Mouse (Mus musculus): ENCODE measurements around the gene Gm5662. TPM values are rescaled to one million over a fixed set of nuclear protein-coding genes. Genes with fewer than 3 reads are reported as not detected.
"Not testable (repeated sequence)": the region's sequence is repeated elsewhere in the genome, so short reads cannot be mapped to it uniquely, and the experiment has no call there.

Gene Gm5662
- not detected for total RNA-seq (2022)

DNA sequence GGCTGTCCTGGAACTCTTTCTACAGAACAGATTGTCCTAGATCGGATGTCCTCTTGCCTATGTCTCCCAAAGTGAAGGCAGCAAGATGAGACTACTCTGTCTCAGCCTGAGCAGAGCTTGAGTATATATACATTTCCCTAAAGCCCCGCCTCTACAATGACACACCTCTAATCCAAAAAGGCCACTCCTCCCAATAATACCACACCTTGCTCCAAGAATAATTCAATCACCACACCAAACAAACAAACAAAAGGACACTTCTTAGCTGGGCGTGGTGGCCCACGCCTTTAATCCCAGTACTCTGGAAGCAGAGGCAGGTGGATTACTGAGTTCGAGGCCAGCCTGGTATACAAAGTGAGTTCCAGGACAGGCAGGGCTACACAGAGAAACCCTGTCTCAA is at the start of gene Gm5662:
Gene Gm5662, minus strand, starts transcription at position 101 of the 400 bp plus-strand sequence.
- not testable (repeated sequence) for DNase-seq (ENCODE audit: low spot score in 2 of 2)

DNA sequence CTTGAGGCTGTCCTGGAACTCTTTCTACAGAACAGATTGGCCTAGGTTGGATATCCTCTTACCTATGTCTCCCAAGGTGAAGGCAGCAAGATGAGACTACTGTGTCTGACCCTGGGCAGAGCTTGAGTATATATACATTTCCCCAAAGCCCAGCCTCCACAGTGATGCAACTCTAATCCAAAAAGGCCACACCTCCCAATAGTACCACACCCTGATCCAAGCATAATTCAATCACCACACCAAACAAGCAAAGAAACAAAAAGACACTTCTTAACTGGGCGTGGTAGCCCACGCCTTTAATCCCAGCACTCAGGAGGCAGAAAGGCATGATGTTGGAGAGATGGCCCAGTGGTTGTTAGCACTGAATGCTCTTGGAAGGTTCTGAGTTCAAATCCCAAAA is 49.6 kb upstream of the Gm5662 start, which contains the start of gene Gm5039:
Gene Gm5039, minus strand, starts transcription at position 101 of the 400 bp plus-strand sequence.
- DNase-seq (ENCODE audit: low spot score in 2 of 2): not testable (repeated sequence)

DNA sequence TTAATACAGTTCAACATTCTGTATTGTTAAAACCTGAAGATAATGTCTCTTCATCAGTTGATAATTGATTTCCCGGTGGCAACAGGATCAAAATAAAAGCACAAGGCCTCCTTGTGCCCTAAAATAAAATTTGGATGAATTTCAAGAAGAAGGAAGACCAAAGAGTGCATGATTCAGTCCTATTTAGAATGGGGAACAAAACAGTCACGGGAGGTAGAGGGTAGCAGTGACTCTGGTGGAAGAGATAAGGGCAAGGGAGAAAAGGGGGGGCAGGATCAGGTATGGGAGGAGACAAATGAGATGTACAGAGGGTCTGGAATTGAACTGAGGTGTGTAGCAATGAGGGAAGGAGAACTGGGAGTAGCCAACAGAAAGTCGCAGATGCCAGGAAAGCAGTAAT is 40.3 kb upstream of the Gm5662 start:
- DNase-seq (ENCODE audit: low spot score in 2 of 2): no peak

DNA sequence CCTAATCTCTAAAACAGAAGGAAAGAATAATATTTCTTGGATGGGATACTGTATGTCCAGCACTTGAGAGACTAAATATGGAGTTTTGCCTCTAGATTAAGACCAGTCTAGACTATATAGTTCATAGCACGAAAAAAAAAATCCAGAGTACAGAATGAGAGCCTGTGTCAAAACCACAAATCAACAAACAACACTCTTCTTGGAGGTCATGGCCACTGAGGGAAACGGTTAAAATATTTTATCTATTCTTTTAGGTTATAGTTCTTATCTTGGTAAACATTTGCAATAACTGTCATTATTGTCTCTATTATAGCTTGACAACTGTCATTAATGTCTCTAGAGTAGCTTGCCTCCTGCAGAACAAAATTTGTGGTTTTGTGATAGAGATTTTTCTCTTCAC is 22.9 kb upstream of the Gm5662 start:
- DNase-seq (ENCODE audit: low spot score in 2 of 2): not testable (repeated sequence)

DNA sequence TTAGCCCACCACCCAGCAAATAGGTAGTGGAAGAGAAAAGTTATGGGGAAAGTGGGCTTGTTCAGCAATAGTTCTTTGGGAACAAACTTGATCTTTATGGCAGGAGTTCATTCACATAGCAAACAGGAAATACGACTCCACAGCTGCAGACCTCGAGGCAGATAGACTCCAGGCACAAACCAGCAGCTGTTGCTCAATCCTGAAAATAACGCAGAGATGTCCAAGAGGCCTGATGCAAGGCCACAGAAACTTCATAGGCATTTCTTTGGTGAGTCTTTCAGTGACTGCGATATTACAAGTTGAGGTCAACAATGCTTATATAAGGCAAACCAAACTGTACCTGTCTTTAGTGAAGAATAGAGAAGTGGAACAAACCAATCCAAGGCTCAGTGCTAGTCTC is 18.8 kb upstream of the Gm5662 start:
- DNase-seq (ENCODE audit: low spot score in 2 of 2): not testable (repeated sequence)

DNA sequence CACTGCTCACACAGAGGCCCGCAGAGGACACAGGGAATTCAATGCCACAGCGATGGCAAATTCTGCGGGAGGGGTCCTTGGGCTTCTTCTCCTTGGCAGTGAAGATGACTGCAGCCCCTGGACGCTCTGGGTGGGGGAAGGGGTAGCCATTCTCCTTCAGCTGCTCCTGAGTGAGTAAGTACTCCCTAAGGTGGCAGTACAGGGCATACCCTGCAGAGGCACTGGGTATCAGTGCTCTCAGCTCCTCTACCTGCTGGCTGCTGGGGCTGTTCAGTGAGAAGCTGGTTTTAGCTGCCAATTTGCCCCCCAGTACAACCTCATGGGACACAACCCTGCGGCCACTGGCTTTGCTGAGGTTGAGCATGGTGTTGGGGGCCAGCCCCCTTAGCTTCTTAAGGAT is 10.9 kb upstream of the Gm5662 start:
- not testable (repeated sequence) for DNase-seq (ENCODE audit: low spot score in 2 of 2)

DNA sequence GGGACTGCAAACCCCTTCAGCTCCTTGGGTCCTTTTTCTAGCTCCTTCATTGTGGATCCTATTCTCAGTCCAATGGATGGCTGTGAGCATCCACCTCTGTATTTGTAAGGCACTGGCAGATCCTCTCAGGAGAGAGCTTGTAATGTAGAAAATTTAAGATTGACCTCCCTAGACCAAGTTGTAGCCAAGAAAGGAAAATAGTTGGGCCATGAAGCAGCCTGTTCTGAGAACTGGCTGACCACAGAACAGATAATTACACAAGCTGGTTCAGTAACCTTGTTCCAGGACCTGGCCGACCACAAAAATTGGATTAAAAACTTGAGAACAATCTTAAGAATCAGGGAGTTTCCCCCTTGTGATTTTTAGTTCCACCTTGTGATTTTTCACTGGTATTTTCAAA is 17.1 kb downstream of the Gm5662 start:
- no peak for DNase-seq (ENCODE audit: low spot score in 2 of 2)

DNA sequence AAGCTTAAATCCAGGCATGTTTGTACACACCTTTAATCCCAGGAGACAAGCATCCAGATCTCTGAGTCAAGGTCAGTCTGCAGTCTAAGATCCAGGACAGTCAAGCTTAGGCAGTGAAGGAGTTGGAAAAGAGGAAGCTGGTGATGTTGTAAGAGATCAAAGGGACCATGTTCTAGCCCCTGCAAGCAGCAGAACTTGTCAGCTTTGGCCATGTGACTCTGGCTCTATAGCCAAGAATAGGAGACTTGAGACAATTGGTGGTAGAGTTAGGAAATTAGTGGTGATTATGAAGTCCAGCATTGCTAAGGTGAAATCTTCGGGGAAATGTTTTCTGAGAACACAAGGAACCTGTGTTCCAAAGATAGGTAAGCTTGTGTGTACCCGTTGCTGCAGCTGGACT is 18.4 kb downstream of the Gm5662 start:
- DNase-seq (ENCODE audit: low spot score in 2 of 2): not testable (repeated sequence)

DNA sequence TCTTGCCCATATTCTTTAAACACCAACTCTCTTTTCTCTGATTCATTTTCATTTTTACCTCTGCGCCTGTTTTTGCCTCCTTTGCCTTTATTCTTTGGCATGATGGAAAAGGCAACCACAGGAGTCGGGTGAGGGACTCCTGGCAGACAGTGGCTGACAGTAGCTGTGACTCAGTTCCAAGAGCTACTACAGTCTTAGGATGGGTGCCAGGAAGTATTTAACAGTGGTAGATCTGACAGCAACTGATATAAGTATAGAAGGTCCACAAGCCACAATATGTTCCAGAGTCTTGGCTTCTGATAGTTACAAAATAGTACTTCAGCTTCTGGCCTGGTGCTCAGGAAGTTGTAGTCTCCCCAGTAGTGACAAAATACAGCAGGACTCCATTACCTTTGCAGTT is 24.3 kb downstream of the Gm5662 start, which contains the start of gene Gm8332:
Gene Gm8332, minus strand, starts transcription at position 101 of the 400 bp plus-strand sequence.
- not testable (repeated sequence) for DNase-seq (ENCODE audit: low spot score in 2 of 2)

DNA sequence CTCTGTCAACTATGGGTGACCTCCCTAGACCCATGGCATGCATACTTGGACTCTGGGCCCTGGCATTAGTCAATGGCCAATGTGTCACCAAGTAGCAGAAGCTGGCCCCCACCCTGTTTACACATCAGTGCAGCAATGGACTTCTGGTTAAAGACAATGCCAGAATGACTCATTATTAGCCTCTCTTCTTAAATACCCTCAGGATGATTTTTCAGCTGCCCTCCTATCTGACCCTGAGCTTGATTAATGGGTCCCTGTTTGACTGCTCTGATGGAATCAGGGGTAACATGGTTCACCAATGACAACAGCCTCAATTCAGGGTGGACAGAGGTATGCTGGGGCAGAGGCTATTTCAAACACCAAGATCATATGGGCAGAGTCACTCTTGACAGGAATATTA is 28.5 kb downstream of the Gm5662 start:
- DNase-seq (ENCODE audit: low spot score in 2 of 2): not testable (repeated sequence)

DNA sequence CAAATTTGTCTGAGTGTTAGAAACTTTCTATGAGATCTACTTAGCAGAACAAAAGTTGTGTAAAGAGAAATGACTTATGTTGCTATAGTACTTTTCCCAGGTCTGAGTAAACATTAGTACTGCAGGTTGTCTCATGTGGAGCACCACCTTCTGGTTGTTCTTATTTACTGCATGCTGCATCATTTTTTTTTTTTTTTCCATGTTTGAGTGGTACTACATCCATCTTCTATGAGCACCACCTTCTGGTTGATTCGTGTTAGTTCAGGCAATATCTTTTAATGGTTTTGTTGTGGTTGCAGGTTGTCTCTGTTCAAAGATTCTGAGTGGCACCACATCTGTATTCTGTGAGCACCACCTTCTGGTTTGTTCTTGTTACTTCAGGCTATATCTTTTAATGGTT is 31.4 kb downstream of the Gm5662 start:
- DNase-seq (ENCODE audit: low spot score in 2 of 2): not testable (repeated sequence)

Other genes starting within 250 kb of the Gm5662 start
- not detected for gene Gm2056, start 247.5 kb downstream of the Gm5662 start, total RNA-seq (2022)
- gene Gm16368, start 190.8 kb downstream of the Gm5662 start, total RNA-seq (2022): not detected
- gene Gm10436, start 92.4 kb downstream of the Gm5662 start, total RNA-seq (2022): not detected
- not detected for gene Gm8332, start 24.4 kb downstream of the Gm5662 start, total RNA-seq (2022)
- not detected for gene Gm5039, start 49.5 kb upstream of the Gm5662 start, total RNA-seq (2022)
- gene Adck1, start 86.1 kb upstream of the Gm5662 start, total RNA-seq (2022): 10 to 100 TPM; 14.5 to 18.0 (median 15.9) TPM

Data from gastrocnemius, adult 8-10 months (tissue).